ENCODE assay signal across 10 mouse cellular contexts in genomic region chr7:110823995-110824953, GRCm38 (mm10). TPM values are rescaled to one million over a fixed set of nuclear protein-coding genes. Genes with fewer than 3 reads are reported as not detected.
A peak's percentile ranks its signal among the peaks of the same experiment; 100 is the strongest.
DNase-seq lines count a peak whose midpoint lies in the region; ATAC-seq and TF ChIP-seq lines count a peak whose summit lies in the region.
"Had no signal": no experiment of that assay in that cellular context is flagged by ENCODE, and none has a peak within 500 bp of the region (broad histone marks: within the 10 kb centered on the region; RNA-seq: fewer than 3 reads in every experiment).

No protein-coding gene starts in this region.

- no peak overlapping the region for H3K4me3 ChIP-seq in layer of hippocampus, adult 2 months
- H3K4me3 ChIP-seq in CH12.LX (replicated peaks in 1 of 3; ENCODE audit: low read depth in 2 of 3, low read length in 2 of 3, poor library complexity in 1 of 3) (no peak overlapping the region), myocyte (no peak overlapping the region)
- no peak overlapping the region for H3K4me3 ChIP-seq in midbrain, embryonic 16.5 days (ENCODE audit: low read depth, low read length)
- H3K4me3 ChIP-seq: heart, embryonic 10.5 days; hindbrain, embryonic 15.5 days; limb, embryonic 12.5 days had no signal

- H3K79me2 ChIP-seq in CH12.LX (replicated peaks; ENCODE audit: control insufficient read depth, extremely low read depth, insufficient read depth, poor library complexity, severe bottlenecking) (no peaks in the 10 kb centered on the region), myocyte (ENCODE audit: control insufficient read depth, insufficient read depth) (no peaks in the 10 kb centered on the region)

- no peak for TF ChIP-seq EP300 in CH12.LX (IDR thresholded peaks at IDR 0.05; ENCODE audit: low read length)

- H3ac ChIP-seq in myocyte (ENCODE audit: control insufficient read depth, insufficient read length): no peak overlapping the region

- peak overlapping the region; percentile 23; the same call in 1 of the 2 replicates for H3K27ac ChIP-seq in layer of hippocampus, adult 2 months
- no peak overlapping the region for H3K27ac ChIP-seq in CH12.LX (ENCODE audit: insufficient read depth, low read depth)
- no peak overlapping the region for H3K27ac ChIP-seq in midbrain, embryonic 16.5 days (ENCODE audit: low read length)
- H3K27ac ChIP-seq: heart, embryonic 10.5 days; hindbrain, embryonic 15.5 days; limb, embryonic 12.5 days had no signal

- no peak for DNase-seq in layer of hippocampus, adult 2 months (ENCODE audit: low spot score in 2 of 2)
- DNase-seq in layer of hippocampus, adult 8-10 months (ENCODE audit: low spot score in 2 of 2): no peak
- peak; percentile 12 for DNase-seq in CH12.LX (ENCODE audit: extremely low read depth)
- peak; percentile 62 for DNase-seq in fibroblast of lung, adult 2 months (ENCODE audit: low read depth)
- DNase-seq in adrenal gland, postnatal 10 days: no peak

- TF ChIP-seq POLR2A in CH12.LX (IDR thresholded peaks at IDR 0.05; ENCODE audit: low read depth, low read length) (no peak), myocyte (IDR thresholded peaks at IDR 0.05; ENCODE audit: insufficient read length, low read depth) (no peak)

- TF ChIP-seq RAD21 in CH12.LX (IDR thresholded peaks at IDR 0.05; ENCODE audit: low read depth, low read length): no peak

- no peak for ATAC-seq in midbrain, embryonic 16.5 days

- H3K9me3 ChIP-seq in CH12.LX (replicated peaks; ENCODE audit: low read length): no peaks in the 10 kb centered on the region
- no peaks in the 10 kb centered on the region for H3K9me3 ChIP-seq in midbrain, embryonic 16.5 days (replicated peaks; ENCODE audit: control insufficient read depth, low read length, poor library complexity, severe bottlenecking)
- H3K9me3 ChIP-seq: heart, embryonic 10.5 days; hindbrain, embryonic 15.5 days; limb, embryonic 12.5 days had no signal

- H3K36me3 ChIP-seq in CH12.LX (replicated peaks in 1 of 2; ENCODE audit: control insufficient read depth in 1 of 2, insufficient read depth in 1 of 2, low read length in 1 of 2) (peaks cover 29 to 77% of the 10 kb centered on the region in 2 experiments), myocyte (ENCODE audit: control insufficient read depth, insufficient read depth) (peaks cover 5% of the 10 kb centered on the region)
- H3K36me3 ChIP-seq in midbrain, embryonic 16.5 days (ENCODE audit: control insufficient read depth, insufficient read depth, low read length): peaks cover 13% of the 10 kb centered on the region; the same call in 1 of the 2 replicates

- WGBS in midbrain, embryonic 16.5 days: 89% methylated on average over 8 of the region's 8 CpGs

- TF ChIP-seq CTCF in layer of hippocampus, adult 2 months (conservative IDR thresholded peaks at IDR 0.05): no peak
- no peak for TF ChIP-seq CTCF in CH12.LX (conservative IDR thresholded peaks at IDR 0.05 in 1 of 2, IDR thresholded peaks at IDR 0.05 in 1 of 2; ENCODE audit: low read depth in 2 of 2, low read length in 2 of 2)

- H3K4me2 ChIP-seq in CH12.LX (ENCODE audit: insufficient read depth, low read depth, poor library complexity, severe bottlenecking): no peak overlapping the region
- peak overlapping the region; percentile 57 for H3K4me2 ChIP-seq in myocyte (ENCODE audit: low read depth)
- no peak overlapping the region for H3K4me2 ChIP-seq in midbrain, embryonic 16.5 days (ENCODE audit: low read length)
- H3K4me2 ChIP-seq: hindbrain, embryonic 15.5 days; limb, embryonic 12.5 days had no signal

- in situ Hi-C loops in CH12.LX (cut with MboI; ENCODE audit: low pct_ligation_motif_present, low pct_unique_long_range_greater_than_20kb, low sequenced_read_pairs): no loop called here

- H3K9ac ChIP-seq in CH12.LX (ENCODE audit: insufficient read depth, low read depth): no peak overlapping the region
- no peak overlapping the region for H3K9ac ChIP-seq in midbrain, embryonic 16.5 days (ENCODE audit: low read depth, low read length)
- H3K9ac ChIP-seq: hindbrain, embryonic 15.5 days; limb, embryonic 12.5 days had no signal

- H3K27me3 ChIP-seq in CH12.LX (replicated peaks): no peaks in the 10 kb centered on the region
- H3K27me3 ChIP-seq in myocyte (ENCODE audit: control insufficient read depth, insufficient read depth, insufficient read length): no peaks in the 10 kb centered on the region
- H3K27me3 ChIP-seq in midbrain, embryonic 16.5 days (ENCODE audit: control insufficient read depth, insufficient read depth, low read depth, low read length): no peaks in the 10 kb centered on the region
- H3K27me3 ChIP-seq: hindbrain, embryonic 15.5 days; limb, embryonic 12.5 days had no signal

- dilution Hi-C loops in CH12.LX (cut with MboI; ENCODE audit: extremely low pct_ligation_motif_present, extremely low pct_unique_long_range_greater_than_20kb, low sequenced_read_pairs): no loop called here

- H3K4me1 ChIP-seq in CH12.LX (ENCODE audit: control insufficient read depth in 1 of 2, insufficient read depth in 2 of 2): peaks cover 5% of the 10 kb centered on the region in 2 experiments; a peak in 2 of 4 replicates
- H3K4me1 ChIP-seq in midbrain, embryonic 16.5 days (ENCODE audit: control insufficient read depth, insufficient read depth, low read length): no peaks in the 10 kb centered on the region

TF ChIP-seq in CH12.LX, 34 proteins besides CTCF, POLR2A, EP300 and RAD21:
- TF ChIP-seq SMC3 (IDR thresholded peaks at IDR 0.05; ENCODE audit: low read depth, low read length) (no peak), ETS1 (conservative IDR thresholded peaks at IDR 0.05; ENCODE audit: low read depth, low read length) (peak; percentile 62), CHD2 (IDR thresholded peaks at IDR 0.05; ENCODE audit: low read length) (no peak)
TF ChIP-seq in CH12.LX: peak in this region for 1.

TF ChIP-seq in myocyte, 11 proteins besides CTCF, POLR2A, EP300 and RAD21:
- peak in 1 of 3 experiments; percentile 55 for TF ChIP-seq MYOD1 (IDR thresholded peaks at IDR 0.05; ENCODE audit: control insufficient read depth in 1 of 3, insufficient read length in 2 of 3, low read depth in 2 of 3)
- TF ChIP-seq CEBPB (IDR thresholded peaks at IDR 0.05; ENCODE audit: insufficient read depth, poor library complexity, severe bottlenecking): peak; percentile 37; the same call in 1 of the 2 replicates
- no peak for TF ChIP-seq TCF12 (IDR thresholded peaks at IDR 0.05; ENCODE audit: insufficient read depth, poor library complexity, severe bottlenecking)
- no peak for TF ChIP-seq E2F4 (IDR thresholded peaks at IDR 0.05; ENCODE audit: insufficient read depth)
- TF ChIP-seq MYOG (IDR thresholded peaks at IDR 0.05; ENCODE audit: control insufficient read depth in 1 of 3, insufficient read depth in 1 of 3, insufficient read length in 2 of 3, low read depth in 2 of 3): peak in 1 of 3 experiments; percentile 12
TF ChIP-seq in myocyte: peak in this region for 3.

RNA-seq across cellular contexts. Expression of gene Rnf141, which starts 20.0 kb away (rescaled TPM):
- 10 to 100 TPM; 83.4 to 90.6 TPM for total RNA-seq in layer of hippocampus, adult 2 months (2021)
- total RNA-seq in layer of hippocampus, adult 8-10 months (2022): 10 to 100 TPM; 72.8 to 92.5 (median 82.8) TPM
- total RNA-seq in CH12.LX (2012; rRNA removed) (17.1 and 18.1 TPM in 2 replicates), CH12.LX (2014; rRNA removed) (21.5 and 31.5 TPM in 2 replicates)
- polyA plus RNA-seq in CH12.LX (2012; ENCODE audit: insufficient read length, low read depth) (16.1 and 18.3 TPM in 2 replicates), myocyte (2012; fragmentation: generic; extraction: Trizol) (12.3 TPM)
- polyA plus RNA-seq in midbrain, embryonic 16.5 days (2015; fragmentation: Nextera tagmentation; extraction: Ambion mirVana): 35.1 and 39.7 TPM in 2 replicates
- total RNA-seq in adrenal gland, postnatal 10 days (2021): 10 to 100 TPM; 43.2 to 45.4 TPM

RNA-seq across cellular contexts. Expression of gene Lyve1, which starts 38.8 kb away (rescaled TPM):
- 1 to 10 TPM in 1 of 2 experiments, under 1 TPM in 1; 0.66 to 2.5 TPM for total RNA-seq in layer of hippocampus, adult 2 months (2021)
- 1 to 10 TPM in 3 of 4 experiments, under 1 TPM in 1; 0.99 to 2.2 (median 1.6) TPM for total RNA-seq in layer of hippocampus, adult 8-10 months (2022)
- total RNA-seq in CH12.LX (2012; rRNA removed) (not detected in 2 replicates), CH12.LX (2014; rRNA removed) (not detected in 2 replicates)
- polyA plus RNA-seq in CH12.LX (2012; ENCODE audit: insufficient read length, low read depth) (not detected in 2 replicates), myocyte (2012; fragmentation: generic; extraction: Trizol) (not detected)
- polyA plus RNA-seq in midbrain, embryonic 16.5 days (2015; fragmentation: Nextera tagmentation; extraction: Ambion mirVana): 4.0 and 5.0 TPM in 2 replicates
- 10 to 100 TPM; 15.1 to 20.6 TPM for total RNA-seq in adrenal gland, postnatal 10 days (2021)

RNA-seq across cellular contexts. Expression of gene Ampd3, which starts 56.3 kb away (rescaled TPM):
- 10 to 100 TPM; 20.8 to 25.1 TPM for total RNA-seq in layer of hippocampus, adult 2 months (2021)
- 10 to 100 TPM; 25.4 to 37.7 (median 30.3) TPM for total RNA-seq in layer of hippocampus, adult 8-10 months (2022)
- 0.04 and 0.08 TPM in 2 replicates for total RNA-seq in CH12.LX (2012; rRNA removed)
- total RNA-seq in CH12.LX (2014; rRNA removed): 0.07 and 0.30 TPM in 2 replicates
- 0.84 and 1.0 TPM in 2 replicates for polyA plus RNA-seq in CH12.LX (2012; ENCODE audit: insufficient read length, low read depth)
- polyA plus RNA-seq in myocyte (2012; fragmentation: generic; extraction: Trizol): 8.2 TPM
- polyA plus RNA-seq in midbrain, embryonic 16.5 days (2015; fragmentation: Nextera tagmentation; extraction: Ambion mirVana): 10.3 and 13.9 TPM in 2 replicates
- total RNA-seq in adrenal gland, postnatal 10 days (2021): 10 to 100 TPM; 16.7 to 22.7 TPM

Comparison
In these comparisons a context has a peak if more than half of its experiments do, and no peak if none do; other contexts are left out.
1. DNase-seq: peak in CH12.LX (single experiment) and fibroblast of lung, adult 2 months (single experiment); none in layer of hippocampus, adult 2 months (0 of 2), layer of hippocampus, adult 8-10 months (0 of 2) and adrenal gland, postnatal 10 days (single experiment).
2. RNA of gene Lyve1, which starts 38.8 kb away (total RNA-seq): 15.1 to 20.6 TPM in adrenal gland, postnatal 10 days; 0.66 to 2.5 TPM in layer of hippocampus, adult 2 months, 0.99 to 2.2 TPM in layer of hippocampus, adult 8-10 months and not detected in CH12.LX; every median in the first group is over 4 times any median in the second.
3. RNA of gene Ampd3, which starts 56.3 kb away (total RNA-seq): 25.4 to 37.7 TPM in layer of hippocampus, adult 8-10 months, 20.8 to 25.1 TPM in layer of hippocampus, adult 2 months and 16.7 to 22.7 TPM in adrenal gland, postnatal 10 days; 0.04 to 0.30 TPM in CH12.LX; every median in the first group is over 10 times any median in the second.